Mouse (Mus musculus) ES-E14 (cell line): Measurements from ENCODE around the gene G3bp2. TPM values are rescaled to one million over a fixed set of nuclear protein-coding genes. Genes with fewer than 3 reads are reported as not detected.

ENCODE experiments used
- DNase-seq: peaks from one replicate; pipeline ENCODE4 v3.0.0-alpha.2; 2013; ENCODE audit warnings: low read depth, low spot score
- H3K27ac ChIP-seq: 2 replicates; pipeline ENCODE4 v1.5.1; 2012; ENCODE audit warnings: low read depth, mild to moderate bottlenecking, low read length, moderate library complexity, mixed read lengths; ENCODE audit not compliant: poor library complexity, insufficient read depth, severe bottlenecking
- H3K36me3 ChIP-seq: 2 replicates; pipeline ENCODE4 v1.6.1; 2012; ENCODE audit warnings: mild to moderate bottlenecking, low read length, moderate library complexity, mixed read lengths; ENCODE audit not compliant: control insufficient read depth, poor library complexity, insufficient read depth, severe bottlenecking
- H3K4me1 ChIP-seq, 2 experiments: fragments of 150-350 bp in 1 of 2; sonication (generic) in 1 of 2; 2 replicates each; pipeline ENCODE4 v1.6.1; 2012; ENCODE audit warnings: low read length in 2 of 2, mild to moderate bottlenecking in 1 of 2, mixed read lengths in 1 of 2; ENCODE audit not compliant: control insufficient read depth in 2 of 2, insufficient read depth in 2 of 2, poor library complexity in 1 of 2
- H3K4me3 ChIP-seq, 2 experiments: fragments of 150-350 bp in 1 of 2; sonication (generic) in 1 of 2; 2 replicates each; pipeline ENCODE4 v1.5.1; 2012; ENCODE audit warnings: low read length in 2 of 2, low read depth in 1 of 2, mild to moderate bottlenecking in 1 of 2, mixed read lengths in 1 of 2; ENCODE audit not compliant: insufficient read depth in 1 of 2, poor library complexity in 1 of 2, severe bottlenecking in 1 of 2
- H3K9ac ChIP-seq: 2 replicates; pipeline ENCODE4 v1.6.1; 2012; ENCODE audit warnings: low read depth, mild to moderate bottlenecking, low read length, mixed read lengths; ENCODE audit not compliant: poor library complexity, insufficient read depth, severe bottlenecking
- H3K9me3 ChIP-seq: fragments of 150-350 bp; sonication (generic); 2 replicates; pipeline ENCODE4 v1.6.1; 2012; ENCODE audit warnings: low read depth, mild to moderate bottlenecking, low read length; ENCODE audit not compliant: control insufficient read depth, insufficient read depth
- CHD2 ChIP-seq: IDR thresholded peaks from 2 replicates; pipeline ENCODE4 v1.6.1; 2014; ENCODE audit warnings: mild to moderate bottlenecking, low read depth, low read length, inconsistent platforms
- HCFC1 ChIP-seq: IDR thresholded peaks from 2 replicates; pipeline ENCODE4 v1.6.1; 2012; ENCODE audit warnings: low read length, inconsistent platforms, borderline replicate concordance; ENCODE audit not compliant: insufficient read depth
- MAFK ChIP-seq: IDR thresholded peaks from 2 replicates; pipeline ENCODE4 v1.6.1; 2014; ENCODE audit warnings: mild to moderate bottlenecking, low read depth, low read length, inconsistent platforms; ENCODE audit not compliant: insufficient read depth
- ZC3H11A ChIP-seq: IDR thresholded peaks from 2 replicates; pipeline ENCODE4 v1.6.1; 2012; ENCODE audit warnings: low read depth, mild to moderate bottlenecking, inconsistent platforms, low read length, borderline replicate concordance
- ZNF384 ChIP-seq: IDR thresholded peaks from 2 replicates; pipeline ENCODE4 v1.6.1; 2012; ENCODE audit warnings: low read depth, low read length, inconsistent platforms
- in situ Hi-C, 2 experiments: fragments of 600-800 bp; cut with MboI; formaldehyde crosslinking; loops; one replicate each; pipeline ENCODE4 v1.15.1; 2025; ENCODE audit warnings: low sequenced_read_pairs in 2 of 2, inconsistent platforms in 1 of 2; ENCODE audit not compliant: unreplicated experiment in 2 of 2
- total RNA-seq: library from RNA; depleted of rRNA; stranded (reverse); fragments of 300-350 nt; gene quantifications from 2 replicates; pipeline ENCODE4 v1.2.3, GENCODE M21; 2012

Gene G3bp2
- total RNA-seq, 1 experiment: 266 TPM

DNA sequence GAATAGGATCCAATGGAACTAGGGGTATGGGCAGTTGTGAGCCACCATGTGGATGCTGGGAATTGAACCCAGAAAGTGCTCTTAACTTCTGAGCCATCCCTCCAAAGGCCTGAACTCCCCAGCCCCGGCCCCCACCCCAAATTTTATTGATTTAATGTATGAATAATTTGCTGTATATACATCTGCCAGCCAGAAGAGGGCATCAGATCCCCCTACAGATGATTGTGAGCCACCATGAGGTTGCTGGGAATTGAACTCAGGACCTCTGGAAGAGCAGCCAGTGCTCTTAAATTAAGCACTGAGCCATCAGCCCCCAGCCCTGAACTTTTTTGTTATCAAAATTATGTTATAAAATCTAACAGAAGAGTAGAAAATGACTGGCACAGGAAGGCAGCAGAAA is 7.2 kb downstream of the G3bp2 start:
- Histone ChIP-seq H3K4me3 (peak overlapping the region in 1 of 2 experiments; percentile 36; a peak in 1 of 4 replicates), H3K9me3 (no peaks in the 10 kb centered on the region), H3K4me1 (peaks cover 4 to 10% of the 10 kb centered on the region in 2 experiments; a peak in 2 of 4 replicates), H3K9ac (peak overlapping the region; percentile 9; the same call in 1 of the 2 replicates), H3K27ac (0 out of 2 replicates have a peak overlapping the region, but pooled peaks have one; percentile 19), H3K36me3 (peaks cover 2% of the 10 kb centered on the region)
- TF ChIP-seq CHD2: no peak
- TF ChIP-seq ZC3H11A: no peak
- TF ChIP-seq MAFK: no peak
- in situ Hi-C loops: no loop called here
- no peak for DNase-seq

- no peak overlapping the region for H3K9ac ChIP-seq
- in situ Hi-C loops: loop anchor here in 1 of 2 experiments (5.0 kb wide), 1 partner anchor 43 kb away; no protein-coding TSS in a partner anchor
- TF ChIP-seq CHD2 (no peak), ZC3H11A (no peak), MAFK (no peak), ZNF384 (no peak), HCFC1 (no peak)
- H3K4me1 ChIP-seq: peaks cover 1 to 2% of the 10 kb centered on the region in 2 experiments; a peak in 2 of 4 replicates
- peak overlapping the region; percentile 19 to 31 for H3K4me3 ChIP-seq
- no peak overlapping the region; the same call in 1 of the 2 replicates for H3K27ac ChIP-seq
- H3K9me3 ChIP-seq: no peaks in the 10 kb centered on the region
- H3K36me3 ChIP-seq: peaks cover 7% of the 10 kb centered on the region
- DNase-seq: no peak
Measured at GRCm38 (mm10) chr5:92074061-92074460, 9.5 kb downstream of the G3bp2 start.

DNA sequence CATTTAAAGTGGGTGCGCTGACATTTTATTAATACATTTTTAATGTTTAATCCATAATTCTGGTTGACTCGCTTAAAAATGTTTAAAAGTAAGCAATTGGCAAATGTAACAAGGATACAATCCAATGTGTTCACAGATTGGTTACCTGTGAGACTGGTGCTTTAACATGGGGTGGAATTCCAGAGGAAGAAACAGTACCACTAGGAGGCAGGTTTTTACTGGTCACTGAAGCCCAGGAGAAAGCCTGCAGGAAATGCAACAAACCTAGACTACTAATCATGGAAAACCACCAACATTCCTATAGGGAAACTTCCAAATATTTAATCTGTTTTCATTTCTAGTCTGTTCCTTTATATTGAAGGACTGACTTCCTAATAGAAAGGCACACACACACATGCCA is 20.3 kb downstream of the G3bp2 start:
- no peaks in the 10 kb centered on the region for H3K9me3 ChIP-seq
- no peak overlapping the region for H3K4me3 ChIP-seq
- in situ Hi-C loops: no loop called here
- peaks cover 36% of the 10 kb centered on the region for H3K36me3 ChIP-seq
- H3K4me1 ChIP-seq: no peaks in the 10 kb centered on the region
- H3K27ac ChIP-seq: no peak overlapping the region
- no peak overlapping the region for H3K9ac ChIP-seq
- DNase-seq: no peak
- TF ChIP-seq ZNF384: no peak
- no peak for TF ChIP-seq CHD2
- no peak for TF ChIP-seq MAFK
- no peak for TF ChIP-seq HCFC1
- no peak for TF ChIP-seq ZC3H11A

- Histone ChIP-seq H3K9me3 (no peaks in the 10 kb centered on the region), H3K9ac (no peak overlapping the region), H3K4me1 (peaks cover 0 to 2% of the 10 kb centered on the region in 2 experiments; a peak in 1 of 4 replicates), H3K36me3 (peaks cover 32% of the 10 kb centered on the region), H3K4me3 (no peak overlapping the region), H3K27ac (no peak overlapping the region)
- in situ Hi-C loops: no loop called here
- no peak for DNase-seq
- no peak for TF ChIP-seq ZC3H11A
- no peak for TF ChIP-seq CHD2
- no peak for TF ChIP-seq HCFC1
- no peak for TF ChIP-seq MAFK
- TF ChIP-seq ZNF384: no peak
Measured at GRCm38 (mm10) chr5:92052866-92053265, 30.7 kb downstream of the G3bp2 start.

- DNase-seq: no peak
- Histone ChIP-seq H3K4me1 (peaks cover 0 to 2% of the 10 kb centered on the region in 2 experiments; a peak in 1 of 4 replicates), H3K9ac (no peak overlapping the region), H3K9me3 (no peaks in the 10 kb centered on the region), H3K27ac (no peak overlapping the region), H3K4me3 (no peak overlapping the region), H3K36me3 (peaks cover 16% of the 10 kb centered on the region)
- TF ChIP-seq ZC3H11A (no peak), HCFC1 (no peak), CHD2 (no peak), ZNF384 (peak; percentile 73), MAFK (no peak)
- in situ Hi-C loops: no loop called here
Measured at GRCm38 (mm10) chr5:92050419-92050818, 33.1 kb downstream of the G3bp2 start.
